Mouse (Mus musculus): Measurements from ENCODE around the gene Supt5.
A peak's percentile ranks its signal among the peaks of the same experiment; 100 is the strongest.

GRCm38 (mm10) chr7:28344637-28345036, 6.1 kb upstream of the Supt5 start:
- TF ChIP-seq EP300 (IDR thresholded peaks at IDR 0.05; ENCODE audit: low read length) (no peak), POLR2A (IDR thresholded peaks at IDR 0.05; ENCODE audit: low read depth, low read length) (no peak), NELFE (IDR thresholded peaks at IDR 0.05; ENCODE audit: low read depth, low read length) (no peak), ETS1 (conservative IDR thresholded peaks at IDR 0.05; ENCODE audit: low read depth, low read length) (no peak), CTCF (conservative IDR thresholded peaks at IDR 0.05 in 1 of 2, IDR thresholded peaks at IDR 0.05 in 1 of 2; ENCODE audit: low read depth in 2 of 2, low read length in 2 of 2) (peak; percentile 84 to 97), E2F4 (IDR thresholded peaks at IDR 0.05; ENCODE audit: insufficient replicate concordance, low read depth, low read length) (no peak), ZNF384 (IDR thresholded peaks at IDR 0.05; ENCODE audit: low read depth, low read length) (no peak), USF2 (conservative IDR thresholded peaks at IDR 0.05; ENCODE audit: low read depth, low read length) (no peak)
